Mouse (Mus musculus): ENCODE measurements around the gene Dennd1b.

Dennd1b gene

DNA sequence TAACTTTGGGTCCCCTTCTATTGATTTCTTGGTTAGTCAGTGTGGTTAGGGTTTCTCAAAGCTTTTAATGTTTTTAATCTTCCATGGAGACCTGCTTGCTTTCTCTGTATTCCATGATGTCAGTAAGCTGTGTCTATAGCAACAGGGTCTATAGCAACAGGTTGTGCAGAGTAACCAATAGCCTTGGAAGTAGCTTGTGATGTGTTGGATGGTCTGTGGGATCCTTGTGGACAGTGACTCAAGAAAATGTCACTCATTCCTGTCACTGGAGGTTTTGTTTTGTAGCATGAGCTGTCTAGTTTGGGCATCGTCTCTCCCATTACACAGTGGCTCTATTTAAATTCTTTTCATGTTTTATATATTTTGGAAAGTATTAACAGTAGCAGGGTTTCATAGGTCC is 216.5 kb downstream of the Dennd1b start:
- Histone ChIP-seq H3K36me3 (ENCODE audit: insufficient read depth, low read length) (no peaks in the 10 kb centered on the region), H3K4me3 (replicated peaks; ENCODE audit: low read length) (no peak overlapping the region), H3K9me3 (ENCODE audit: low read length) (no peaks in the 10 kb centered on the region), H3K27me3 (ENCODE audit: insufficient read depth, low read length) (no peaks in the 10 kb centered on the region), H3K4me1 (replicated peaks; ENCODE audit: low read depth, low read length) (no peaks in the 10 kb centered on the region)
- no peak for TF ChIP-seq CTCF (conservative IDR thresholded peaks at IDR 0.05; ENCODE audit: low read length)
- TF ChIP-seq POU5F1 (IDR thresholded peaks at IDR 0.05; ENCODE audit: borderline replicate concordance, low read length): no peak
- no peak for TF ChIP-seq NANOG (IDR thresholded peaks at IDR 0.05; ENCODE audit: borderline replicate concordance, low read length)

DNA sequence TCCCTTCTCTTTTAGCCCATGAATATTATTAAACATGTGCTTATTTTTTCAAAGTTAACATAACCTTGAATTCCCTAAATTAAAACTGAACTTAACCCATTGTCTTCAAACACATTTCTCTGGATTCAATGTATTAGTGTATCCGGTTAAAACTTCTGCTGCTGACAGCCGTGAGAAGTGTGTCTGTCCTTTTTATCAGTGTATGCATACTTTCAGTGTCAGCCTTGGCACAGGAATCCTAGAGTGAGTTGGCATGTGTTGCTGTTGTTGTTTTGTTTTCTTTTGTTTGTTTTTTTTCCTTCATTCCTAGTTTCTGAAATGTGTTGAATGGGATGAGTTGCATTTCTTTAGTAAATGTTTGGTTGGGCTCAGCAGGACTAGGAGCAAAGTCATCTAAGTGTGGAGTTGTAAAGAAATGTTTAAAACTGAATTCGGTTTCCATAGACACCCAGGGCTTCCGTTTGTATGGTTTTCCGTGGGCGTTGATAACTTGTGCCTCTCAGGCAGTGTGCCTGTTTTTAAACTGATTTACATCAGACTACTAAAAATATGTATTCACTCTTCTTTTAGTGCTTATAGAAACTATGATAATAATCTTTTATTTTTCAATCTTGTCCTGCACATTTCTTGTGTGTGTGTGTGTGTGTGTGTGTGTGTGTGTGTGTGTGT is 217.4 kb downstream of the Dennd1b start:
- H3K27me3 ChIP-seq (ENCODE audit: insufficient read depth, low read length): no peaks in the 10 kb centered on the region
- TF ChIP-seq CTCF (conservative IDR thresholded peaks at IDR 0.05; ENCODE audit: low read length): no peak
- no peak for TF ChIP-seq POU5F1 (IDR thresholded peaks at IDR 0.05; ENCODE audit: borderline replicate concordance, low read length)
- TF ChIP-seq NANOG (IDR thresholded peaks at IDR 0.05; ENCODE audit: borderline replicate concordance, low read length): no peak
- H3K4me3 ChIP-seq (replicated peaks; ENCODE audit: low read length): no peak overlapping the region
- H3K4me1 ChIP-seq (replicated peaks; ENCODE audit: low read depth, low read length): no peaks in the 10 kb centered on the region
- H3K9me3 ChIP-seq (ENCODE audit: low read length): no peaks in the 10 kb centered on the region
- no peaks in the 10 kb centered on the region for H3K36me3 ChIP-seq (ENCODE audit: insufficient read depth, low read length)

DNA sequence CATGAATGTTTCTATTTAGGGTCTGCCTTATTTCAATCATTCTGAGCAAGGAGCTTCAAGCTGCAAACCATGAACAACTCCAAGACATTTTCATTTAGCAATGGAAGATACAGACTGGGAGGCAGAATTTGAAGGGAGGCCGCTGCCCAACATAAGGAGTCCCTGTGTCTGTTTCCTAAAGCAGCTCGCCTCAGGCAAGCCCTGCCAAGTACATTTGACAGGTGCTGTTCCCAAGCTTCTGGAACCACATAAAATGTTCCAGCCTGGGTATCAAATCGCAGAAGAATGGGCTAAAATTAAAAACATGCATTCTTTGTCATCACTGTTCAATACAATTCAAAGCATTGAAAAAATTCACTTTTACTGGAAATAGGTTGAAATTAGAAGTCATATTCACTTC is 229.4 kb downstream of the Dennd1b start:
- Histone ChIP-seq H3K27me3 (ENCODE audit: insufficient read depth, low read length) (no peaks in the 10 kb centered on the region), H3K36me3 (ENCODE audit: insufficient read depth, low read length) (no peaks in the 10 kb centered on the region), H3K9me3 (ENCODE audit: low read length) (peaks cover 7% of the 10 kb centered on the region), H3K4me3 (replicated peaks; ENCODE audit: low read length) (no peak overlapping the region), H3K4me1 (replicated peaks; ENCODE audit: low read depth, low read length) (peaks cover 8% of the 10 kb centered on the region; the same call in 1 of the 2 replicates)
- TF ChIP-seq NANOG (IDR thresholded peaks at IDR 0.05; ENCODE audit: borderline replicate concordance, low read length): no peak
- TF ChIP-seq POU5F1 (IDR thresholded peaks at IDR 0.05; ENCODE audit: borderline replicate concordance, low read length): no peak
- no peak for TF ChIP-seq CTCF (conservative IDR thresholded peaks at IDR 0.05; ENCODE audit: low read length)

DNA sequence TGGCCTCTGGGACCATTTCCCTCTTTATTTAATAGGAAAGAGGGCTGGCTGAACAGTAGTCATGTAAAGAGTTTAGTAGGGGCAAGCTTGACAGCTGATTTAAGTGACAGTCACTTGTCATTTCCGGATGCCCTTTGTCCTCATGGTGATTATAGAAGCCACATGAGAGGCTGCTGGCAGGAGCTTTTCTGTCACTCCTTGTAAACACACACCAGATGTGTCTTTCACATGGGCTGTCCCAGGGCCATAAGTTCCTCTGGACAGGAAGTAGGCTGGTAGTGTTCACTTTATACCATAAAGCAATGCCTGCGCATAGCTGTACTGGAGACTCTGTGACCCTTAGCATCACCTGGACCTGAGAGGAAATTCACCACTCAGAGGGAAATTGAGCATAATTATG is 230.8 kb downstream of the Dennd1b start:
- Histone ChIP-seq H3K9me3 (ENCODE audit: low read length) (peaks cover 7% of the 10 kb centered on the region), H3K27me3 (ENCODE audit: insufficient read depth, low read length) (no peaks in the 10 kb centered on the region), H3K36me3 (ENCODE audit: insufficient read depth, low read length) (no peaks in the 10 kb centered on the region), H3K4me3 (replicated peaks; ENCODE audit: low read length) (no peak overlapping the region), H3K4me1 (replicated peaks; ENCODE audit: low read depth, low read length) (peaks cover 8% of the 10 kb centered on the region; the same call in 1 of the 2 replicates)
- no peak for TF ChIP-seq POU5F1 (IDR thresholded peaks at IDR 0.05; ENCODE audit: borderline replicate concordance, low read length)
- TF ChIP-seq NANOG (IDR thresholded peaks at IDR 0.05; ENCODE audit: borderline replicate concordance, low read length): no peak
- no peak for TF ChIP-seq CTCF (conservative IDR thresholded peaks at IDR 0.05; ENCODE audit: low read length)

DNA sequence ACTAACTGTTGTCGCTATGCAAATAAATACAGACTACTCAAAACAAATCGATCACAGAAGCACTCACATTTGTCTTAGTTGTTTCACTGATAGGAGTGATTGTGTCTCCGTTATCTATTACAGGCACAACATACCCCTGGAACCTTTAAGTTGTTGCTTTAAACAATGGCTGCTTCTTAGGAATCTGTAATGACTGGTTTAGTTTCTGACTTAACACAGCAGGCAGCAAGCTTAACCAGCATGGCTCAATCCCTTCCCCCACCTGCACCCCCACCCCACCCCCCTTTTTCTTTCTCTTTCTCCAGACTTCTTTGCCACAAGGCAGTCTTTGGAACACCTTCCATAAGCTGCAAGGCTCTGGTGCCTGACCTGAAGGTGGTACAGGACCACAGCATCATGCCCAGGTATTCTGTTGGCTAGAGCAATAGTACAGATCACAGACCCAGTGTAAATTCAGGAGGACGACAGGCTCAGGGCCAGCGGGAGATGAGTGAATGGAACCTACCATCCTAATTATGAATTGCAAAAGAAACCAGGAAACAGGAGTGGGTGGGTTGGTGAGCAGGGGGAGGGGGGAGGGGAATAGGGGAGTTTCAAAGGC is 231.3 kb downstream of the Dennd1b start:
- no peak for TF ChIP-seq POU5F1 (IDR thresholded peaks at IDR 0.05; ENCODE audit: borderline replicate concordance, low read length)
- TF ChIP-seq CTCF (conservative IDR thresholded peaks at IDR 0.05; ENCODE audit: low read length): no peak
- H3K9me3 ChIP-seq (ENCODE audit: low read length): peaks cover 7% of the 10 kb centered on the region
- H3K4me3 ChIP-seq (replicated peaks; ENCODE audit: low read length): no peak overlapping the region
- H3K36me3 ChIP-seq (ENCODE audit: insufficient read depth, low read length): no peaks in the 10 kb centered on the region
- H3K4me1 ChIP-seq (replicated peaks; ENCODE audit: low read depth, low read length): peaks cover 8% of the 10 kb centered on the region; the same call in 1 of the 2 replicates
- H3K27me3 ChIP-seq (ENCODE audit: insufficient read depth, low read length): no peaks in the 10 kb centered on the region

DNA sequence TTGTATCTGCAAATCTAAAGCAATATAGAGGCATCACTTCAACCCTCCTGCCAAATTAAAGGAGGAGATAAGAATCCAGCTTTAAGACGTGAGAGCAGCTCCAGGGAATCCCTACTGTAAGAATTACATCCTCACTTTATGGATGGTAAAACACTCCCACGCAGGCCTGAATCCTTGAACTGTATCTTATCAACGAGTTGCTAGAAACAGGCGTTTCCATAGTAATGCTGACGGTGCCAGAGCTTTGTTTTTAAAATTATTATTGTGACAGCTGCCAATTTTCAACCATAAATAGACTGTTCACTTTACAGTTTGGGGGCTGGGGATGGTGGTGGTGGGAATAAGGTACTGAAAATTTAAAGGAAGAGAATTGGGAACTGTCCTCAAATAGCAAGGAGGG is 239.8 kb downstream of the Dennd1b start:
- no peaks in the 10 kb centered on the region for H3K36me3 ChIP-seq (ENCODE audit: insufficient read depth, low read length)
- no peak for TF ChIP-seq NANOG (IDR thresholded peaks at IDR 0.05; ENCODE audit: borderline replicate concordance, low read length)
- no peak for TF ChIP-seq POU5F1 (IDR thresholded peaks at IDR 0.05; ENCODE audit: borderline replicate concordance, low read length)
- no peak for TF ChIP-seq CTCF (conservative IDR thresholded peaks at IDR 0.05; ENCODE audit: low read length)
- H3K4me1 ChIP-seq (replicated peaks; ENCODE audit: low read depth, low read length): no peaks in the 10 kb centered on the region
- no peaks in the 10 kb centered on the region for H3K9me3 ChIP-seq (ENCODE audit: low read length)
- H3K27me3 ChIP-seq (ENCODE audit: insufficient read depth, low read length): no peaks in the 10 kb centered on the region
- H3K4me3 ChIP-seq (replicated peaks; ENCODE audit: low read length): no peak overlapping the region

DNA sequence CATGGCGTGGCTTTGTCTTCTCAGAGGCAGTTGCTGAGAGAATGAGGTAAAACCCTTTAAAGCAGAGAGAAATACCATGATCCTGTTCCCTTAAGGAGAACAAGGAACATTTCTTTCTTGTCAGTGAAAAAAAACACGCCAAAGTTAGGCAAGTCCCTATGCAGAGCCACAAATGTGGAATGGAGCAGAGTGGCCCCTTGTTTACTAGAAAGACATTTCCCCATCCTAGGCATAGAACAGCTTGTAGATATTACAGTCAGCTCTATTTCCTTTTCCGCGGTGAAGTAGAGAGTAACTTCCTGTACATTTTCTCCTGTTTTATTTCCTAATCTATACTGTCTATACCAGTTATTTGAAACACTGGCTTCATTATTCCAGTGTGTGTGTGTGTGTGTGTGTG is 243.0 kb downstream of the Dennd1b start:
- H3K4me3 ChIP-seq (replicated peaks; ENCODE audit: low read length): no peak overlapping the region
- H3K4me1 ChIP-seq (replicated peaks; ENCODE audit: low read depth, low read length): no peaks in the 10 kb centered on the region
- no peaks in the 10 kb centered on the region for H3K36me3 ChIP-seq (ENCODE audit: insufficient read depth, low read length)
- no peaks in the 10 kb centered on the region for H3K9me3 ChIP-seq (ENCODE audit: low read length)
- no peak for TF ChIP-seq POU5F1 (IDR thresholded peaks at IDR 0.05; ENCODE audit: borderline replicate concordance, low read length)
- no peak for TF ChIP-seq NANOG (IDR thresholded peaks at IDR 0.05; ENCODE audit: borderline replicate concordance, low read length)
- TF ChIP-seq CTCF (conservative IDR thresholded peaks at IDR 0.05; ENCODE audit: low read length): no peak
- H3K27me3 ChIP-seq (ENCODE audit: insufficient read depth, low read length): no peaks in the 10 kb centered on the region

DNA sequence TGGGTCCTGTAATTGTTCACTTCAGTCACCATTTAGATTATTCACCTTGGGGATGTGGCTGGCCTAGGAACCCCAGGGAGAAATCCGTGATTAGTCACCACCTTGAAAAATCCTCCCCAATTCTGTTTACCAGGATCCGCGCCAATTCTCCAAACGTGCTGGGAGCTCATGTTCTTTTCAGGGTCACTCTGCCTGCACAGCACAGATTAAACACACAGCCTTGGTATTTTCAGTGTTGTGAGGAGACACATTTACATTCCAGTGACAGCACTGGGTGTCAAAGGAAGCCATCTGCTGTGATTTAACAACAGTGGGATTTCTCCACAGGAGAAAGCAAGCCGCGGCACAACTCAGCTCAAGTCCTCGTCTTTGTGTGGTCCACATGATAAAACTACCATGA is 246.6 kb downstream of the Dennd1b start:
- no peaks in the 10 kb centered on the region for H3K36me3 ChIP-seq (ENCODE audit: insufficient read depth, low read length)
- H3K4me3 ChIP-seq (replicated peaks; ENCODE audit: low read length): no peak overlapping the region
- no peaks in the 10 kb centered on the region for H3K4me1 ChIP-seq (replicated peaks; ENCODE audit: low read depth, low read length)
- TF ChIP-seq POU5F1 (IDR thresholded peaks at IDR 0.05; ENCODE audit: borderline replicate concordance, low read length) (no peak), CTCF (conservative IDR thresholded peaks at IDR 0.05; ENCODE audit: low read length) (no peak), NANOG (IDR thresholded peaks at IDR 0.05; ENCODE audit: borderline replicate concordance, low read length) (no peak)
- no peaks in the 10 kb centered on the region for H3K9me3 ChIP-seq (ENCODE audit: low read length)
- no peaks in the 10 kb centered on the region for H3K27me3 ChIP-seq (ENCODE audit: insufficient read depth, low read length)

Data from E14TG2a.4 (cell line).